ENCODE assay signal across 8 mouse cellular contexts in the genomic region with DNA sequence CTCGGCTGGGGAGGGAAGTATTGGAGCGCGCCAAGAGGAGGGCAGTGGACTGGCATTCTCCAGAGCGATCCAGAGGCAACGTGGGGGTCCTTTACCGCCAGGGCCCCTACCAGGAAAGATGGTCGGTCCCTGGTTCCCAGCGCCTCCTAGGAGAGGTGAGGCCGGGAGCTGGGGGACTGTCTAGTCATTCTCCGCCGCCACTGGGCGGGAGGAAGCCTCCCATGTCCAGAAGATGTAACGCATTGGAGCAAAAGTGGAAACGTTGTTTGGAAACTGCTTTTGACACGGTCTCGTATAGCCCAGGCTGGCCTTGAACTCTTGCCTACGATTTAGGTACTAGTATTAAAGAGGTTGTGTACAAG. TPM values are rescaled to one million over a fixed set of nuclear protein-coding genes. Genes with fewer than 3 reads are reported as not detected.
A peak's percentile ranks its signal among the peaks of the same experiment; 100 is the strongest.
DNase-seq lines count a peak whose midpoint lies in the region; ATAC-seq and TF ChIP-seq lines count a peak whose summit lies in the region.

No protein-coding gene starts in this region.

- no peak for ATAC-seq in heart, embryonic 11.5 days (replicated peaks; ENCODE audit: insufficient number of reproducible peaks, low FRiP score, low TSS enrichment)
- no peak for ATAC-seq in hindbrain, embryonic 11.5 days (ENCODE audit: low FRiP score)

- intact Hi-C loops in heart, postnatal 10 days (cut with DNase I) = loop anchor here (2.0 to 10.0 kb wide), 3 partner anchors 33 to 381 kb away; no protein-coding TSS in a partner anchor

- in situ Hi-C loops in ES-E14 (cut with MboI; ENCODE audit: low sequenced_read_pairs in 2 of 2, unreplicated experiment in 2 of 2) = no loop called here

- no peaks in the 10 kb centered on the region for H3K27me3 ChIP-seq in heart, embryonic 11.5 days (ENCODE audit: control insufficient read depth, insufficient read depth, low read length)
- H3K27me3 ChIP-seq in hindbrain, embryonic 11.5 days (ENCODE audit: control insufficient read depth, insufficient read depth, low read length) = no peaks in the 10 kb centered on the region
- peaks cover 12% of the 10 kb centered on the region for H3K27me3 ChIP-seq in midbrain, embryonic 10.5 days (ENCODE audit: low read depth, poor library complexity, severe bottlenecking)

- DNase-seq in heart, postnatal 10 days = no peak
- DNase-seq in ES-E14 (ENCODE audit: low read depth, low spot score) = no peak
- DNase-seq in hindbrain, embryonic 11.5 days (ENCODE audit: low spot score) = no peak
- DNase-seq in midbrain, embryonic 10.5 days (ENCODE audit: low spot score) = no peak
- no peak for DNase-seq in urinary bladder, postnatal 14 days (ENCODE audit: low spot score)
- DNase-seq in adrenal gland, adult (ENCODE audit: inconsistent age in 2 of 2, low spot score in 1 of 2) = no peak
- DNase-seq in spleen, adult 18-20 months = no peak

- peak overlapping the region; percentile 82 for H3K9ac ChIP-seq in heart, embryonic 11.5 days (ENCODE audit: low read depth, low read length)
- H3K9ac ChIP-seq in ES-E14 (ENCODE audit: insufficient read depth, low read depth, low read length, poor library complexity, severe bottlenecking) = peak overlapping the region; percentile 86
- peak overlapping the region; percentile 64 for H3K9ac ChIP-seq in hindbrain, embryonic 11.5 days (ENCODE audit: low read depth, low read length)

- peak overlapping the region; percentile 63 for H3K27ac ChIP-seq in heart, embryonic 11.5 days (ENCODE audit: low read depth, low read length)
- peak overlapping the region; percentile 45; the same call in 1 of the 2 replicates for H3K27ac ChIP-seq in ES-E14 (ENCODE audit: insufficient read depth, low read depth, low read length, poor library complexity, severe bottlenecking)
- H3K27ac ChIP-seq in hindbrain, embryonic 11.5 days (ENCODE audit: low read depth, low read length) = 0 out of 2 replicates have a peak overlapping the region, but pooled peaks have one; percentile 17
- peak overlapping the region; percentile 91 for H3K27ac ChIP-seq in midbrain, embryonic 10.5 days (replicated peaks)

- 2% methylated on average over 17 of the region's 17 CpGs for WGBS in heart, embryonic 11.5 days (ENCODE audit: insufficient replicate concordance)
- 1% methylated on average over 17 of the region's 17 CpGs for WGBS in hindbrain, embryonic 11.5 days
- 3% methylated on average over 17 of the region's 17 CpGs for WGBS in midbrain, embryonic 10.5 days

- H3K4me3 ChIP-seq in heart, embryonic 11.5 days (ENCODE audit: low read depth, low read length) = peak overlapping the region; percentile 58
- H3K4me3 ChIP-seq in ES-E14 (ENCODE audit: insufficient read depth in 1 of 2, low read depth in 1 of 2, low read length in 2 of 2, poor library complexity in 1 of 2, severe bottlenecking in 1 of 2) = peak overlapping the region; percentile 82 to 89
- H3K4me3 ChIP-seq in hindbrain, embryonic 11.5 days (ENCODE audit: low read depth, low read length) = peak overlapping the region; percentile 56
- peak overlapping the region; percentile 79 for H3K4me3 ChIP-seq in midbrain, embryonic 10.5 days

- no peaks in the 10 kb centered on the region for H3K36me3 ChIP-seq in heart, embryonic 11.5 days (ENCODE audit: control insufficient read depth, insufficient read depth, low read length)
- H3K36me3 ChIP-seq in ES-E14 (ENCODE audit: control insufficient read depth, insufficient read depth, low read length, poor library complexity, severe bottlenecking) = peaks cover 5% of the 10 kb centered on the region
- no peaks in the 10 kb centered on the region for H3K36me3 ChIP-seq in hindbrain, embryonic 11.5 days (ENCODE audit: control insufficient read depth, insufficient read depth, low read length)
- H3K36me3 ChIP-seq in midbrain, embryonic 10.5 days = peaks cover 18% of the 10 kb centered on the region

- peak overlapping the region; percentile 89 for H3K4me2 ChIP-seq in heart, embryonic 11.5 days
- H3K4me2 ChIP-seq in hindbrain, embryonic 11.5 days (replicated peaks; ENCODE audit: low read depth, low read length) = peak overlapping the region; percentile 50

- peaks cover 11% of the 10 kb centered on the region; the same call in 1 of the 2 replicates for H3K4me1 ChIP-seq in heart, embryonic 11.5 days (ENCODE audit: control insufficient read depth, insufficient read depth, low read length)
- peaks cover 3 to 4% of the 10 kb centered on the region in 2 experiments; a peak in 2 of 4 replicates for H3K4me1 ChIP-seq in ES-E14 (ENCODE audit: control insufficient read depth in 2 of 2, insufficient read depth in 2 of 2, low read length in 2 of 2, poor library complexity in 1 of 2)
- H3K4me1 ChIP-seq in hindbrain, embryonic 11.5 days (replicated peaks; ENCODE audit: control insufficient read depth, insufficient read depth, low read length) = no peaks in the 10 kb centered on the region
- H3K4me1 ChIP-seq in midbrain, embryonic 10.5 days = peaks cover 18% of the 10 kb centered on the region

- no peaks in the 10 kb centered on the region for H3K9me3 ChIP-seq in heart, embryonic 11.5 days (replicated peaks; ENCODE audit: control insufficient read depth, low read length)
- no peaks in the 10 kb centered on the region; the same call in 1 of the 2 replicates for H3K9me3 ChIP-seq in ES-E14 (ENCODE audit: control insufficient read depth, insufficient read depth, low read depth, low read length)
- H3K9me3 ChIP-seq in hindbrain, embryonic 11.5 days (ENCODE audit: control insufficient read depth, low read length) = no peaks in the 10 kb centered on the region
- no peaks in the 10 kb centered on the region; the same call in 1 of the 2 replicates for H3K9me3 ChIP-seq in midbrain, embryonic 10.5 days (replicated peaks)

TF ChIP-seq in ES-E14, 5 proteins besides CTCF, POLR2A, EP300 and RAD21:
- TF ChIP-seq HCFC1 (IDR thresholded peaks at IDR 0.05; ENCODE audit: borderline replicate concordance, insufficient read depth, low read length) (no peak), ZC3H11A (IDR thresholded peaks at IDR 0.05; ENCODE audit: borderline replicate concordance, low read depth, low read length) (no peak), ZNF384 (IDR thresholded peaks at IDR 0.05; ENCODE audit: low read depth, low read length) (no peak), MAFK (IDR thresholded peaks at IDR 0.05; ENCODE audit: insufficient read depth, low read depth, low read length) (no peak), CHD2 (IDR thresholded peaks at IDR 0.05; ENCODE audit: low read depth, low read length) (no peak)

RNA-seq across cellular contexts. Expression of a gene that starts 0.5 kb away (rescaled TPM):
- polyA plus RNA-seq in heart, embryonic 11.5 days (2014; fragmentation: Nextera tagmentation; extraction: Ambion mirVana) = 28.2 and 31.0 TPM in 2 replicates
- 10 to 100 TPM; 18.1 to 18.8 TPM for total RNA-seq in heart, postnatal 10 days (2021)
- 20.0 and 29.1 TPM in 2 replicates for total RNA-seq in ES-E14 (2012; rRNA removed)
- 19.0 and 22.2 TPM in 2 replicates for polyA plus RNA-seq in hindbrain, embryonic 11.5 days (2014; fragmentation: Nextera tagmentation; extraction: Ambion mirVana)
- 24.2 and 28.8 TPM in 2 replicates for polyA plus RNA-seq in midbrain, embryonic 10.5 days (2016; fragmentation: Nextera tagmentation; extraction: Ambion mirVana)

RNA-seq across cellular contexts. Expression of a gene that starts 0.6 kb away (rescaled TPM):
- 31.0 and 32.3 TPM in 2 replicates for polyA plus RNA-seq in heart, embryonic 11.5 days (2014; fragmentation: Nextera tagmentation; extraction: Ambion mirVana)
- 10 to 100 TPM; 52.6 to 58.4 TPM for total RNA-seq in heart, postnatal 10 days (2021)
- 25.6 and 34.6 TPM in 2 replicates for total RNA-seq in ES-E14 (2012; rRNA removed)
- 32.5 and 39.7 TPM in 2 replicates for polyA plus RNA-seq in hindbrain, embryonic 11.5 days (2014; fragmentation: Nextera tagmentation; extraction: Ambion mirVana)
- 36.3 and 42.2 TPM in 2 replicates for polyA plus RNA-seq in midbrain, embryonic 10.5 days (2016; fragmentation: Nextera tagmentation; extraction: Ambion mirVana)

RNA-seq across cellular contexts. Expression of a gene that starts 19.7 kb away (rescaled TPM):
- not detected in 2 replicates for polyA plus RNA-seq in heart, embryonic 11.5 days (2014; fragmentation: Nextera tagmentation; extraction: Ambion mirVana)
- not detected for total RNA-seq in heart, postnatal 10 days (2021)
- 0.48 and 1.3 TPM in 2 replicates for total RNA-seq in ES-E14 (2012; rRNA removed)
- 0.37 and 0.47 TPM in 2 replicates for polyA plus RNA-seq in hindbrain, embryonic 11.5 days (2014; fragmentation: Nextera tagmentation; extraction: Ambion mirVana)
- 0.09 and 0.19 TPM in 2 replicates for polyA plus RNA-seq in midbrain, embryonic 10.5 days (2016; fragmentation: Nextera tagmentation; extraction: Ambion mirVana)

RNA-seq across cellular contexts. Expression of a gene that starts 27.5 kb away (rescaled TPM):
- not detected in 2 replicates for polyA plus RNA-seq in heart, embryonic 11.5 days (2014; fragmentation: Nextera tagmentation; extraction: Ambion mirVana)
- total RNA-seq in heart, postnatal 10 days (2021) = not detected
- not detected in 2 replicates for total RNA-seq in ES-E14 (2012; rRNA removed)
- not detected in 2 replicates for polyA plus RNA-seq in hindbrain, embryonic 11.5 days (2014; fragmentation: Nextera tagmentation; extraction: Ambion mirVana)
- 0.20 TPM in 1 of 2 replicates, not detected in the other for polyA plus RNA-seq in midbrain, embryonic 10.5 days (2016; fragmentation: Nextera tagmentation; extraction: Ambion mirVana)

RNA-seq across cellular contexts. Expression of a gene that starts 48.7 kb away (rescaled TPM):
- polyA plus RNA-seq in heart, embryonic 11.5 days (2014; fragmentation: Nextera tagmentation; extraction: Ambion mirVana) = 58.9 and 61.9 TPM in 2 replicates
- 10 to 100 TPM; 36.7 to 37.7 TPM for total RNA-seq in heart, postnatal 10 days (2021)
- total RNA-seq in ES-E14 (2012; rRNA removed) = 11.1 and 17.2 TPM in 2 replicates
- 63.2 and 71.2 TPM in 2 replicates for polyA plus RNA-seq in hindbrain, embryonic 11.5 days (2014; fragmentation: Nextera tagmentation; extraction: Ambion mirVana)
- 43.8 and 51.9 TPM in 2 replicates for polyA plus RNA-seq in midbrain, embryonic 10.5 days (2016; fragmentation: Nextera tagmentation; extraction: Ambion mirVana)

Comparison
In these comparisons a context has a peak if more than half of its experiments do, and no peak if none do; other contexts are left out.
1. H3K27ac ChIP-seq: peak in every context shown above with its lines; median percentile 91 in midbrain, embryonic 10.5 days; 63 in heart, embryonic 11.5 days; 45 in ES-E14; 17 in hindbrain, embryonic 11.5 days.